Mouse (Mus musculus): ENCODE data around the gene Pla2g2d. TPM values are rescaled to one million over a fixed set of nuclear protein-coding genes. Genes with fewer than 3 reads are reported as not detected.

Pla2g2d gene
- total RNA-seq, 1 experiment from 2014 or later = not detected

- ATAC-seq (replicated peaks; ENCODE audit: low read depth, poor library complexity, severe bottlenecking) = no peak
Observed at GRCm38 (mm10) chr4:138777417-138778407, 2.2 kb downstream of the Pla2g2d start.

- ATAC-seq (replicated peaks; ENCODE audit: low read depth, poor library complexity, severe bottlenecking) = no peak
Observed at GRCm38 (mm10) chr4:138780300-138780699, 4.8 kb downstream of the Pla2g2d start.

GRCm38 (mm10) chr4:138782098-138782497, 6.6 kb downstream of the Pla2g2d start:
- ATAC-seq (replicated peaks; ENCODE audit: low read depth, poor library complexity, severe bottlenecking) = no peak

DNA sequence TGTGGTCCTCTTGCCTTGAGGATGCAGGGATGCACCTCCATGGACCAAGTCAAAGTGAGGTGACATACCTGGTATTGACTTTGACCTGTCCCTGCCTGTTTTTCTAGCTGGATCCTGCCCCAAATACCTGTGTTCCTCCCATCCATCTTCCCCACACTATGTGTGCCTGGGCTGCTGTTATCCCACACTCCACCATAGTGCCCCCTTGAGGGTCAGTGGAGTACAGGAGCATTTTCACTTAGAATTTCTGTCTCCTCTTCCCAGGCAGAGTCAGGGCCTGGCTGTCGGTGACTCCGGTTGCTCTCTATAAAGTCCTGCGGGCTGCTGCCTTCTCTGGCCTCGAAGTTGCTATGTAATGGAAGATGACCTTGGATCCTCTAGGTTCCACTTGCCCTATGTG, 10.2 kb downstream of the Pla2g2d start:
- no peak for ATAC-seq (replicated peaks; ENCODE audit: low read depth, poor library complexity, severe bottlenecking)

- ATAC-seq (replicated peaks; ENCODE audit: low read depth, poor library complexity, severe bottlenecking) = no peak
Observed at GRCm38 (mm10) chr4:138786141-138786540, 10.6 kb downstream of the Pla2g2d start.

DNA sequence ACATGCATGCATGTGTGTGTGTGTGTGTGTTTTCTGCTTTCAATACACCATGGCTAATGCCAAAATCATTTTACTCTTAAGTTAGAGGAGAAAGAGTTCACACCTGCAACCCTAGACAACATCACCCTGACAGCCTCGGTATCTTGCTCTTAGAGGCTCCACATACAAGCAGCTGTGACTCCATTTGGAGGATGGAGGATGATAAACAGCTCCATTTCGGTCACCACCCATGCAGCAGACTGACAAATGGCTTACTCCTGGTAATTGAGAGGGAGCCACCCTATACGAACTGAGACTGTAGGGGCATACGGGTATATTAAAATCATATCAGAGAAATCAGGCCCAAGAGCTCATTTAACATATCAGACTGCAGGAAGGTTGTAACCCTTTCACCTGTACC, 12.8 kb downstream of the Pla2g2d start:
- ATAC-seq (replicated peaks; ENCODE audit: low read depth, poor library complexity, severe bottlenecking) = no peak

GRCm38 (mm10) chr4:138791452-138791851, 15.9 kb downstream of the Pla2g2d start:
- ATAC-seq (replicated peaks; ENCODE audit: low read depth, poor library complexity, severe bottlenecking) = no peak

GRCm38 (mm10) chr4:138792599-138792998, 17.1 kb downstream of the Pla2g2d start:
- ATAC-seq (replicated peaks; ENCODE audit: low read depth, poor library complexity, severe bottlenecking) = no peak

DNA sequence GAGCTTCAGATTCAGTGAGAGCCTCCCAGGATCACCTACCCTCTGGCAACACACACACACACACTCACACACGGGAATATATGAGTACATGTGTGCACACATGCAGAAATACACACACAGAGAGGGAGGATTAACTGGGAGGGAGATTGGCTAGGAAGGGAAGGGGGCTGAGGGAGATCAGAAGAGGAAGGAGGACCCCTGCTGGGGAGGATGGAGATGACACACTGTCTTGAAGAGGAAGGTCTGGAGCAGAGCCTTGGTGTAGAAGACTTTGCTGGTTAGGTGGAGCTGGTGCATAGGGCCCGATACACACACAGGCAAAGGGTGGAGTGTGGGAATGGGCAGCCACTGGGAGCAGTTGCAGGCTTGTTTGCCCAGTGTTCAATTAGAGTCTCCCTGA, 17.7 kb downstream of the Pla2g2d start:
- no peak for ATAC-seq (replicated peaks; ENCODE audit: low read depth, poor library complexity, severe bottlenecking)

GRCm38 (mm10) chr4:138794344-138794743, 18.8 kb downstream of the Pla2g2d start:
- no peak for ATAC-seq (replicated peaks; ENCODE audit: low read depth, poor library complexity, severe bottlenecking)

GRCm38 (mm10) chr4:138796513-138797216, 21.1 kb downstream of the Pla2g2d start:
- ATAC-seq (replicated peaks; ENCODE audit: low read depth, poor library complexity, severe bottlenecking) = no peak

- ATAC-seq (replicated peaks; ENCODE audit: low read depth, poor library complexity, severe bottlenecking) = no peak
Observed at GRCm38 (mm10) chr4:138797217-138797570, 21.7 kb downstream of the Pla2g2d start.

DNA sequence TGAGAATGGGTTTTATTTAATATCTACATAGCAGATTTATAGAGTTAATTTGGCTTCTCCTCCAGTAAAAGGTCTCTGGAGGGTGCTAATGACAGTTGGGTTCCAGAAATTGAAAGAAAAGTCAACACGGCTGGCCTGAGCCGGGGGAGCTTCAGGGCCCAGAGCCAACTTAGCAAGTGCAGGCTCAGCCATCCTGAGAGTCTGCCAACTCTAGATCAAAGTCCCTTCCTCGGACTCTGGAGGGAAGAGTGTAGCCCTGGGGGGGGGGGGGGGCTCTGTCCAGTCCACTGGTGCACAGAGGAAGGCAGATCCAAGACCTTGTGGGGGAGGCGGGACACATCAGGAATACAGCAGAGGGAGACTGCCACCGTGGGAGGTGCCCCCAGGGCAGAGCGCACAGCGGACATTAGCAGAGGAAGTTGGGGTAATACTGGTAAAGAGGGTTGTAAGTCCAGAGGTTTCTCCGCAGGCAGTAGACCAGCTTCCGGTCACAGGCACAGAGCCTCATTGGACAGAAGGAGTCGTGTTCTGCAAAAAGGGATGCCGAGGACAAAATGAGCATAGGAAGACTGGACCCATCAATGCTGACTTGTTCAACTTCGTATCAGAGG, 24.7 kb downstream of the Pla2g2d start:
- no peak for ATAC-seq (replicated peaks; ENCODE audit: low read depth, poor library complexity, severe bottlenecking)

- no peak for ATAC-seq (replicated peaks; ENCODE audit: low read depth, poor library complexity, severe bottlenecking)
Observed at GRCm38 (mm10) chr4:138801631-138802030, 26.1 kb downstream of the Pla2g2d start.

DNA sequence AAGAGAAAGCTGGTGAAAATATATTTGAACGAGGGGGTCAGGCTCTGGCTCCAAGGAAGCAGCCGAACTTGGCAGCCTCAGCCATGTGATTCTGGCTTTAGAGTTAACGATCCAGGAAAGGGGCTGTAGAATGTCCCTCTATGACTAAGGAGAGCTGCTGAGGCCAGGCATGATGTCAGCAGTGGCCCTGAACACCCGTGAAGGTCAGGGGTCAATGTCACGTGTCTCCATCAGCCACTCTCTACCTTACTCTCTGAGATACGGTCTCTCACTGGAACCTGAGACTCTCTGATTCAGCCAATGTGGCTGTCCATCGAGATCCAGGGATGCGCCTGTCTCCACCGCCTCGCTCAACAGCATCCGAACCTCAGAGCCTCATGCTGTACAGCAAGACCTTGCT, 27.4 kb downstream of the Pla2g2d start:
- no peak for ATAC-seq (replicated peaks; ENCODE audit: low read depth, poor library complexity, severe bottlenecking)

- ATAC-seq (replicated peaks; ENCODE audit: low read depth, poor library complexity, severe bottlenecking) = no peak
Observed at GRCm38 (mm10) chr4:138805248-138805647, 29.7 kb downstream of the Pla2g2d start.

- no peak for ATAC-seq (replicated peaks; ENCODE audit: low read depth, poor library complexity, severe bottlenecking)
Observed at GRCm38 (mm10) chr4:138806160-138806559, 30.6 kb downstream of the Pla2g2d start.

DNA sequence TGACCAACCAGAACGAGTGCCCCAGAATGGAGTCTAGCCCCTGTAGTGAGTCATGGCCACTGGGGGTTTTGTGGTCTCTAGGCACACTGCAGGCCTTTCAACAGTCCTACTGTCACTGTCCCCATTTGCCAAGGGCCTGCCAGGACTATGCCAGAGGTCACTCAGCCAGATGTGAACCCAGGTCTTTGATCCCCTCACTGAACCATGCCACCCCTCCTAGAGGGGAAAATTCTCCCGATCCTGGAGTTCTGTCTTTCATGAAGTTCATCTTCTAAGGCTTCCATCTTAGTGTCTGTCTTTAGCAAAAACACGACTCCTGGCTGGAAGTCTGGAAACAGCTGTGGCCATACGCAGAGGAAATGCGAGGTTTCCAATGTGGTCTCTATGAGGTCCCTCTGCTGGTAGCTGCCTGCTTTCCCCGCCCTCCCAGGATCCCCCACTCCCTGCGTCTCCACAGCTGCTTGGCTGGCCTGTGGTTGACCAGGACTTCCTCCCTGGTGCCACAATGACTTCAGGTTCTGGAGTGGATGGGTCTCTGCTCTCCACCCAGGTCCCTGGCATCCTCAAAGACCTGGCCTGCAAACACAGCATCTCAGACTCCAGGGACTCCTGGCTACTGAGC, 31.5 kb downstream of the Pla2g2d start:
- peak; percentile 78 for ATAC-seq (replicated peaks; ENCODE audit: low read depth, poor library complexity, severe bottlenecking)

DNA sequence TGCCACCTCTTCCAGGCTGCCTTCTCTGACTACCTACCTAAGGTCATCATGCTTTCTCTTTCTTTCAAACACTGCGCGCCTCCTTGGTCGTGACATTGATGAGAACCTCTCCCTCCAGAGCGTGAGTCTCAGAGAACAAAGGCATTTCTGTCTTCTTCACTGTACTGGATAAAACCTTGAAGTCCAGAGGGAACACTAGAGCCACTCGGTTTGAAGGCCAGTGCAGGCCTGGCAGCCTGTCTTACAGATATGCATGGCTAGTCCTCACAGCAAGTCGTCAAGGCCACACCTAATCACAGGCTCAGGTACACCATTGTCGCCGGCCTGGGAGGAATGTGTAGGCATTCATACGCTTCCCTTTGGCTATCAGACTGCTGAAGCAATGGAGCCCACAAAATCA, 40.6 kb downstream of the Pla2g2d start:
- ATAC-seq (replicated peaks; ENCODE audit: low read depth, poor library complexity, severe bottlenecking) = no peak

DNA sequence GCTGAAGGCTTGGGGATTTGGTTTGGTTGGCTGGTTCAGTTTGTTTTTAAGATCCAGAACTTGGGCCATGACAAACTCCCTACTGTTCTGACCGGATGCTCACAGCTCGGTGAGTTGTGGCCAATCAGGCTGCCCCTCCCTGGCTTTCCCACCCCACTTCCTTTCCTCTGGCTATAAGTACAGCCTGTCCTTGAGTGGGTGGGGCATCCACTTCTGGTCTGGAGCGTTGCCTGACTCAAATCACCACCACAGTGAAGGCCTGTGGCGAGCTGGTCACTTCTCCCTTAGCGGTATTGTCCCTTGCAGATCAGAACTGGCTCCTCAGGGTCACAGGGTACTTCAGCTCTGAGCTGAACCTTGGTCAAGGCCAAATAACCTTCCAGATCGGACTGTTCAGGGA, 42.2 kb downstream of the Pla2g2d start:
- no peak for ATAC-seq (replicated peaks; ENCODE audit: low read depth, poor library complexity, severe bottlenecking)
